Mouse (Mus musculus): ENCODE results near the gene Ctu2. TPM values are rescaled to one million over a fixed set of nuclear protein-coding genes. Genes with fewer than 3 reads are reported as not detected.

Ctu2 gene
- polyA plus RNA-seq, 1 experiment from 2014 or later, result 85.1 TPM

DNA sequence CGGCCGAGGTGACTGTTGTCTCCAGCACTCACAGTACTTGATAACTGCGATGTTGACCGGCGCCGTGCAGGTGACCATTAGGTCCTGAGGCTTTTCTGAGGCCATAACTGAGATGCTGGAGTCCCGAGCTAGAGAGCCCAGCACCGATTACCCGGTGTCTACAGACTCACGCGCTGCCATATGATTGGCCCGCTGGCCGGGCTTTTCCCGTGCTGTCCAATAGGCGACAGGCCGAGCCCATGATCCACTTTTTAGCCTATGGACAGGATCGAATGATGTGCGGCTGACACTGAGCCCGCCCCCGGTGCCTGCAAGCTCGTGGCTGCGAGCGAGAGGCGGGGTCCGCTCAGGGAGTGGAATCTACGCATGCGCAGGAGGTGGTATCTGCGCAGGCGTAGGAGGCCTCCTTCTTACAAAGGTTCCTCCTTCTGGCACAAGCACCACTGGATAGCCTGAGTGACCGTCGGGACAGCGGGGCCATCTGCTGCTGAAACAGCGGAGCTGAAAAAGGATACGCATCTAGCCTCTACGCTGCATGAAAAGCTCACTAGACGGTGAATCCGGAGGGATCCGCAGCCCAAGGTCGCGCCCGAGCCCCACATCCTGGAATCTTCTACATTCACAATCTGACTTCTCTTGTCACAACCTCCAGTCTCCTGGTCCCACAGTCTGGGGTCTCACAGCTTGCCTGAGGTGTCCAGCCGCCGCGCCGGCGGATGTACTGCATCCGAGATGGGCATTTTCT lies 32.5 kb upstream of the Ctu2 start, which contains the start of gene Mvd:
TSS of gene Mvd (minus strand) at position 161 of the 745 bp plus-strand sequence.
- under 1% methylated on average over 47 of the region's 47 CpGs for WGBS
- peak within 1 kb of the TSS; percentile 79 for H3K9ac ChIP-seq (ENCODE audit: low read depth, low read length)
- H3K36me3 ChIP-seq (ENCODE audit: control insufficient read depth, insufficient read depth, low read length), result 0 out of 2 replicates have a peak, but pooled peaks cover 2% of the 10 kb centered on the region

DNA sequence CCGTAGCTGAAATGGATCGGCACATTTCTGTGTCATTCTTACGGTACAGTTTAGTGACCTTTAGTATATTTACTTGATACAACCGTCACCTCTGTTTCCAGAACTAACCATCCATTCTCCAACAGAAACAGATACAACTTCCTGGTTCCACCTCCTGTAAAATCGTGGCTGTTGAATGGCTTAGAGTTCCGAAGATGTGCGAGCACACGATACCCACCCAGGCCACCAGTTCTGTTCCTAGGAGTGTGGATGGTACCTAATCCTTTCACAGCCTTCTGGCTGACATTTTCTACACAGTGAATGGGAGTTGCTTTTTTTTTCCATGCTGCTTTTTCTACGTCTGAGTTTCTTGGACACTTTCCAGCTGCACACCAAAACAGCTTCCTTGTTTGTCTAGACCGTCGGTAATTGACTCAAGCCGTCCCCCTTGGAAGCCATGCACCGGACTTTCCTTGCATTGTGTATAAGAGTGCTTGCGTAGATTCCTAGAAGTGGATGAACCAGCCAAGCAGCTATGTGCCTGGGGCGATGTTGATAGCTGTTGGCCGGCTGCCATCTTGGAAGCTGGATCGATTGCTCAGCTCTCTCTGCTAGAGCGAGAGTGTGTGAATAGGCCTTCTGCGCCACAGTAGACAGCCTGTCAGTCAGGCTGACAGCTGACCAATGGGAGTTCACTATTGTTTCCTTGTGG lies 31.7 kb upstream of the Ctu2 start:
- 7% methylated on average over 19 of the region's 19 CpGs for WGBS
- peak; percentile 9; the same call in 1 of the 2 replicates for ATAC-seq

More for the DNA sequence above, 32.5 kb upstream of the Ctu2 start, which contains the start of gene Mvd:
- no peaks in the 10 kb centered on the region for H3K9me3 ChIP-seq (ENCODE audit: control insufficient read depth, low read length)
- peaks cover 22% of the 10 kb centered on the region for H3K4me1 ChIP-seq (ENCODE audit: control insufficient read depth, insufficient read depth, low read depth, low read length)
- peak within 1 kb of the TSS; percentile 97 for H3K27ac ChIP-seq (ENCODE audit: low read depth, low read length)
- no peaks in the 10 kb centered on the region for H3K27me3 ChIP-seq (replicated peaks; ENCODE audit: control insufficient read depth, insufficient read depth, low read length)
- H3K4me2 ChIP-seq (ENCODE audit: low read length), result peak within 1 kb of the TSS; percentile 84
- peak within 1 kb of the TSS; percentile 67 for H3K4me3 ChIP-seq (ENCODE audit: low read length)
- peak; percentile 99 for ATAC-seq

DNA sequence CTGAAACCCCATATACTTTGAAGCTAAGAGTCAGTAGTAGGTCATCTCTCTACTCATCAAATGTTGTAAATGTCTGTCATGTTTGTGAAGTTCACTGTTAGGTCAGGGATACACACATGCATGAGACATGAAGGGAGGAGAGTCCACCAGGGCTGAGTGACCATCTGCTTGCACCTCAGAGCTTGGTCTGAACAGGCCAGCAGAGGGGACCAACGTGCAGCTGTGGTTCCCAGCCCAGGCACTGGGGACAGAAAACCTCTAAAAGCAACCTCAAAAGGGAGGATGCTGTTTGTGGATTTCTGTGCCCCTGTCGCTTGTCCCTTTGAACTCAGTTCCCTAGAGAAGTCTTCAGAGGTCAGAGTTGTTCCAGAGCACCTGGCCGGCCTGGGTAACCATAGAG lies 30.7 kb upstream of the Ctu2 start:
- 66% methylated on average over 3 of the region's 3 CpGs for WGBS
- ATAC-seq, result no peak
- no peak overlapping the region for H3K9ac ChIP-seq (ENCODE audit: low read depth, low read length)

More for the DNA sequence above, 31.7 kb upstream of the Ctu2 start:
- Histone ChIP-seq H3K4me1 (ENCODE audit: control insufficient read depth, insufficient read depth, low read depth, low read length) (peaks cover 22% of the 10 kb centered on the region), H3K4me2 (ENCODE audit: low read length) (peak overlapping the region; percentile 62), H3K4me3 (ENCODE audit: low read length) (peak overlapping the region; percentile 67), H3K27ac (ENCODE audit: low read depth, low read length) (peak overlapping the region; percentile 97), H3K36me3 (ENCODE audit: control insufficient read depth, insufficient read depth, low read length) (0 out of 2 replicates have a peak, but pooled peaks cover 1% of the 10 kb centered on the region), H3K27me3 (replicated peaks; ENCODE audit: control insufficient read depth, insufficient read depth, low read length) (no peaks in the 10 kb centered on the region), H3K9me3 (ENCODE audit: control insufficient read depth, low read length) (no peaks in the 10 kb centered on the region), H3K9ac (ENCODE audit: low read depth, low read length) (peak overlapping the region; percentile 79)

DNA sequence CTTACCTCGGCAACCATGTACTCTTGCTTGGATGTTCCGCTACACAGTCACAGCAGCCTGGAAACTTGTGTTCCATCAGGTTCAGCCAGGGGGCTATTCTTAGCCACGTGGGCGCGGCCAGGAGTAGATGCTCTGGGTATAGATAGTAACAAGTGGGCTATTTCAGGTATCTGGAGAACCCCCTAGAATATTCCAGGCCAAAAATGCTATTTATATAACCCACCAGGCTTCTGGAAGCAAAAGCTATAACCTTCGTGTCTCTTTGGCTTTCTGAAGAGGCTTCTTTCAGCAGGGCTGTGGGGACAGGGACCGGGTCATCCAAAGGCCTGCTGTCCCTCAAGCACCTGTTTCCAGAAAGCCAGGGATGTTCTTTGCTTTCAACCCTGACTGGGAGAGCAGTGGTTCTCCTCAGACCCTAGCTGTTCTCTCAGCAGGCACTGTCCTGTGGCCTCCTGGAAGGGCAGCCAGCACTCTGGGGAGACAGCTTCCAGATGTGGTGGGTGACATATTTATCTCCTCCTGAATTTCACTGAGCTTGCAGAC lies 24.7 kb upstream of the Ctu2 start:
- Histone ChIP-seq H3K4me2 (ENCODE audit: low read length) (no peak overlapping the region), H3K4me3 (ENCODE audit: low read length) (no peak overlapping the region), H3K36me3 (ENCODE audit: control insufficient read depth, insufficient read depth, low read length) (no peaks in the 10 kb centered on the region), H3K27me3 (replicated peaks; ENCODE audit: control insufficient read depth, insufficient read depth, low read length) (no peaks in the 10 kb centered on the region), H3K9ac (ENCODE audit: low read depth, low read length) (no peak overlapping the region), H3K4me1 (ENCODE audit: control insufficient read depth, insufficient read depth, low read depth, low read length) (no peaks in the 10 kb centered on the region), H3K27ac (ENCODE audit: low read depth, low read length) (no peak overlapping the region), H3K9me3 (ENCODE audit: control insufficient read depth, low read length) (no peaks in the 10 kb centered on the region)
- no peak for ATAC-seq
- 80% methylated on average over 7 of the region's 7 CpGs for WGBS

More for the DNA sequence above, 30.7 kb upstream of the Ctu2 start:
- Histone ChIP-seq H3K4me3 (ENCODE audit: low read length) (no peak overlapping the region), H3K4me1 (ENCODE audit: control insufficient read depth, insufficient read depth, low read depth, low read length) (peaks cover 22% of the 10 kb centered on the region), H3K27me3 (replicated peaks; ENCODE audit: control insufficient read depth, insufficient read depth, low read length) (no peaks in the 10 kb centered on the region), H3K27ac (ENCODE audit: low read depth, low read length) (no peak overlapping the region; the same call in 1 of the 2 replicates), H3K36me3 (ENCODE audit: control insufficient read depth, insufficient read depth, low read length) (no peaks in the 10 kb centered on the region), H3K9me3 (ENCODE audit: control insufficient read depth, low read length) (no peaks in the 10 kb centered on the region), H3K4me2 (ENCODE audit: low read length) (peak overlapping the region; percentile 62)

DNA sequence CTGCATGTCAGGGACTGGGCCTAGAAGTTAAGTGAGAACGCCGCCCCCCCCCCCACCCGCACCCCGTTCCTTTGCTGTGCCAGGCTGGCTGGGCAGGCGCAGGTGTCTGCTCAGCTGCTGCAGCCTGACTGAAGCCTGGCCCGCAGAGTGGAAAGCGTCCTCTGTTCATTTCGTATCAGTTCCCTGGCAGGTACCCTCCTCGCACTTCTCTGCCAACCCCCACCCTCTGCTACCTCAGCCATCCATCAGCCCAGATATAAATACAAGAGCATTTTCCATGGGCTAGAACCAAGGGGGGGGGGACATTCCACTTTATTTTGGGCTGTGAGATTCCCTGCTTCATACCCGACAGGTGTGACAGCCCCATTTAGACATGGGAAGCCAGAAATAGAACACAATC lies 23.8 kb upstream of the Ctu2 start:
- no peaks in the 10 kb centered on the region for H3K27me3 ChIP-seq (replicated peaks; ENCODE audit: control insufficient read depth, insufficient read depth, low read length)
- no peaks in the 10 kb centered on the region for H3K9me3 ChIP-seq (ENCODE audit: control insufficient read depth, low read length)
- H3K4me1 ChIP-seq (ENCODE audit: control insufficient read depth, insufficient read depth, low read depth, low read length), result no peaks in the 10 kb centered on the region
- H3K27ac ChIP-seq (ENCODE audit: low read depth, low read length), result no peak overlapping the region
- no peak overlapping the region for H3K4me3 ChIP-seq (ENCODE audit: low read length)
- no peak overlapping the region for H3K9ac ChIP-seq (ENCODE audit: low read depth, low read length)
- WGBS, result 92% methylated on average over 10 of the region's 10 CpGs
- no peaks in the 10 kb centered on the region for H3K36me3 ChIP-seq (ENCODE audit: control insufficient read depth, insufficient read depth, low read length)
- no peak overlapping the region for H3K4me2 ChIP-seq (ENCODE audit: low read length)
- no peak for ATAC-seq

DNA sequence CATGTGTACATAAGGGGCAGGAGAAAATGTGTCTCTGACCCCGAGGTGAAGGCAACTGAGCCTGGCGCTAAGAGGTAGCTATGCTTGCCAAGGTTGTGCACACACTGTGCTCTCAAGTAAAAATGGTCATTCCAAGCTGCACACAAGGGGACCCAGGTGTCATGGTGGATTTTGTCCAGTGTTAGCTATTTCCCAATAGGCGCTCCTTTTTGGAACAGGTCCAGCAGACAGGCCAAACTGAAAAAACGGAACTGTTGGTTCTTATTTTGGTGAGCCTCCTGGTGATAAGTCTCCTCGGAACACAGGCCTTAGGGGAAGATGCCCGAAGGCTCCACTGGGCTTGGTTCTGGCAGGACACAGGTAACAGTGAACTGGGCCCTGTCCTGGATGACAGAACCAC lies 21.5 kb upstream of the Ctu2 start:
- no peak overlapping the region for H3K27ac ChIP-seq (ENCODE audit: low read depth, low read length)
- no peaks in the 10 kb centered on the region for H3K4me1 ChIP-seq (ENCODE audit: control insufficient read depth, insufficient read depth, low read depth, low read length)
- no peak for ATAC-seq
- no peak overlapping the region for H3K4me3 ChIP-seq (ENCODE audit: low read length)
- H3K27me3 ChIP-seq (replicated peaks; ENCODE audit: control insufficient read depth, insufficient read depth, low read length), result peaks cover 4% of the 10 kb centered on the region
- H3K4me2 ChIP-seq (ENCODE audit: low read length), result no peak overlapping the region
- 91% methylated on average over 6 of the region's 6 CpGs for WGBS
- no peaks in the 10 kb centered on the region for H3K36me3 ChIP-seq (ENCODE audit: control insufficient read depth, insufficient read depth, low read length)
- H3K9me3 ChIP-seq (ENCODE audit: control insufficient read depth, low read length), result no peaks in the 10 kb centered on the region
- no peak overlapping the region for H3K9ac ChIP-seq (ENCODE audit: low read depth, low read length)

DNA sequence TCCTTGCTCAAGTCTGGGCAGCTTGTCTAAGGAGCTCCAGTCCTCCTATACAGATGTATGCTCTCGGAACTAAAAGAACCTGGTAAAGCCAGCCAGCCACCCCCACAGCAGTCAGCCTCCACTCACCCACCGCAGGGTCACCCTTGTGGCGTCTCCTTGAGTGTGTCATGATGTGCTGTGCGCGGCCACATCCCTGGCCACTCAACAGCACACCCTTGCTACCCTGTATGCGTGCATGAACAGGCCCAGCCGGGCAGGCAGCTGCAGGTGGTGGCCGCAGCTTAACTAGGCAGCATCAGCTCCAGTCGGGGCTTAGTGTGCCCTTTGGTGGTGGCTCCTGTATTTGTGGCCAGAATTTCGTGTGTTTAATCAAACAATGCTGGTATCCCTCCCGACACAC lies 18.8 kb upstream of the Ctu2 start:
- H3K27ac ChIP-seq (ENCODE audit: low read depth, low read length), result no peak overlapping the region
- no peak for ATAC-seq
- peaks cover 8% of the 10 kb centered on the region for H3K4me1 ChIP-seq (ENCODE audit: control insufficient read depth, insufficient read depth, low read depth, low read length)
- peaks cover 19% of the 10 kb centered on the region for H3K27me3 ChIP-seq (replicated peaks; ENCODE audit: control insufficient read depth, insufficient read depth, low read length)
- no peak overlapping the region for H3K9ac ChIP-seq (ENCODE audit: low read depth, low read length)
- 80% methylated on average over 11 of the region's 11 CpGs for WGBS
- no peaks in the 10 kb centered on the region for H3K9me3 ChIP-seq (ENCODE audit: control insufficient read depth, low read length)
- H3K36me3 ChIP-seq (ENCODE audit: control insufficient read depth, insufficient read depth, low read length), result no peaks in the 10 kb centered on the region
- H3K4me3 ChIP-seq (ENCODE audit: low read length), result no peak overlapping the region
- H3K4me2 ChIP-seq (ENCODE audit: low read length), result no peak overlapping the region

DNA sequence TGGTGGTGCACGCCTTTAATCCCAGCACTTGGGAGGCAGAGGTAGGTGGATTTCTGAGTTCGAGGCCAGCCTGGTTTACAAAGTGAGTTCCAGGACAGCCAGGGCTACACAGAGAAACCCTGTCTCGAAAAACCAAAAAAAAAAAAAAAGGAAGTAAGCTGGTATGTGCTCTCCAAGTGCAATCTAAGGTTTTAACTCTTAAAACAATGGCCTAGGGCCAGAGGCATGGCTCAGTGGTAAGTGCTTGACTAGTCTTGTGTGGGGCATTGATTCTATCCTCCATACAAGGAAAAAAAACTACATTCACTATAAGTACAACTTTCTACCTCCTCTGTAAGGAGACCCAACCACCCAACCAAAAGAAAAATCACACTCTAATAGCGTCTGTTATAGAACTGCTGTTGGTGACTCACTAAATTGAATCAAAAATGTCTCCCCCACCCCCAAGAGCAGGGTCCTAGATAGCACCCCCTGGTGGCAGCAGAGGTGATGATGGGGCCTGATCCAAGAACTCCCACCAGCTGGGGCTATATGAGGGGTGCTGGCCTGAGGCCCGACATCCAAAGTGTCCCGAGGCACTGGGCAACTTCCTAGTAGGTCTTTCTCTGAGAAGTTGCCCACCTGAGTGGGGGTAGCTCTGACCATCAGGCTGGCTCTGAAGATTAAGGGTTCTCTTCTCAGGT lies 16.6 kb upstream of the Ctu2 start:
- Histone ChIP-seq H3K27ac (ENCODE audit: low read depth, low read length) (no peak overlapping the region), H3K27me3 (replicated peaks; ENCODE audit: control insufficient read depth, insufficient read depth, low read length) (peaks cover 27% of the 10 kb centered on the region)
- WGBS, result 59% methylated on average over 6 of the region's 6 CpGs

More for the DNA sequence above, 16.6 kb upstream of the Ctu2 start:
- no peak for ATAC-seq
- Histone ChIP-seq H3K9ac (ENCODE audit: low read depth, low read length) (no peak overlapping the region), H3K4me3 (ENCODE audit: low read length) (no peak overlapping the region), H3K4me1 (ENCODE audit: control insufficient read depth, insufficient read depth, low read depth, low read length) (peaks cover 8% of the 10 kb centered on the region), H3K9me3 (ENCODE audit: control insufficient read depth, low read length) (no peaks in the 10 kb centered on the region), H3K36me3 (ENCODE audit: control insufficient read depth, insufficient read depth, low read length) (no peaks in the 10 kb centered on the region), H3K4me2 (ENCODE audit: low read length) (no peak overlapping the region)

All from hindbrain, embryonic 16.5 days (tissue).